Mouse (Mus musculus) ES-Bruce4 (cell line): ENCODE data around the gene Defb28. TPM values are rescaled to one million over a fixed set of nuclear protein-coding genes. Genes with fewer than 3 reads are reported as not detected.

ENCODE experiments used
- H3K27ac ChIP-seq: 2 replicates; pipeline ENCODE4 v1.5.1; 2012; ENCODE audit warnings: low read length, inconsistent platforms; ENCODE audit not compliant: insufficient read depth
- H3K27me3 ChIP-seq: 2 replicates; pipeline ENCODE4 v1.6.1; 2012; ENCODE audit warnings: mild to moderate bottlenecking, low read length, inconsistent platforms; ENCODE audit not compliant: control insufficient read depth, poor library complexity, insufficient read depth, severe bottlenecking
- H3K36me3 ChIP-seq: 2 replicates; pipeline ENCODE4 v1.6.1; 2012; ENCODE audit warnings: inconsistent platforms, mild to moderate bottlenecking, low read length, moderate library complexity; ENCODE audit not compliant: control insufficient read depth, poor library complexity, insufficient read depth, severe bottlenecking
- H3K4me1 ChIP-seq: one replicate; pipeline ENCODE4 v1.8.1; 2011; ENCODE audit warnings: low read length; ENCODE audit not compliant: control insufficient read depth, insufficient read depth
- H3K4me3 ChIP-seq: 2 replicates; pipeline ENCODE4 v1.5.1; 2011; ENCODE audit warnings: low read depth, mild to moderate bottlenecking, low read length
- H3K9ac ChIP-seq: 2 replicates; pipeline ENCODE4 v1.6.1; 2012; ENCODE audit warnings: low read depth, mild to moderate bottlenecking, inconsistent platforms; ENCODE audit not compliant: poor library complexity, severe bottlenecking
- H3K9me3 ChIP-seq: replicated peaks from 2 replicates; pipeline ENCODE4 v1.6.1; 2012; ENCODE audit warnings: mild to moderate bottlenecking, low read length, inconsistent platforms; ENCODE audit not compliant: control insufficient read depth, poor library complexity, insufficient read depth, severe bottlenecking
- CTCF ChIP-seq: IDR thresholded peaks from one replicate; pipeline ENCODE4 v1.8.1; 2011; ENCODE audit warnings: low read depth, low read length
- EP300 ChIP-seq: IDR thresholded peaks from 2 replicates; pipeline ENCODE4 v1.6.1; 2011; ENCODE audit warnings: low read depth, low read length; ENCODE audit not compliant: insufficient read depth
- POLR2A ChIP-seq: IDR thresholded peaks from one replicate; pipeline ENCODE4 v1.8.1; 2011; ENCODE audit warnings: low read length; ENCODE audit not compliant: insufficient read depth
- polyA plus RNA-seq: library from polyadenylated mRNA; stranded (reverse); fragments of >200 nt; gene quantifications from 2 replicates; pipeline ENCODE4 v1.2.4, GENCODE M21; 2011; ENCODE audit warnings: low read depth; ENCODE audit not compliant: missing spikeins, insufficient read depth, insufficient read length

The Defb28 gene
- polyA plus RNA-seq: not detected in 2 replicates

- peaks cover 5% of the 10 kb centered on the region; the same call in 1 of the 2 replicates for H3K9me3 ChIP-seq
- H3K9ac ChIP-seq: no peak within 1 kb of the TSS
- H3K4me3 ChIP-seq: no peak within 1 kb of the TSS
- H3K27ac ChIP-seq: no peak within 1 kb of the TSS
- H3K27me3 ChIP-seq: no peaks in the 10 kb centered on the region
- no peaks in the 10 kb centered on the region for H3K4me1 ChIP-seq
- TF ChIP-seq CTCF (no peak), EP300 (no peak), POLR2A (no peak)
- no peaks in the 10 kb centered on the region for H3K36me3 ChIP-seq
These were observed at the start of gene Defb28 for GRCm38 (mm10) chr2:152517981-152518380. Gene Defb28, plus strand, starts transcription at chr2:152518255.

GRCm38 (mm10) chr2:152470973-152471372 is 47.1 kb upstream of the Defb28 start:
- H3K4me3 ChIP-seq: no peak overlapping the region
- no peaks in the 10 kb centered on the region for H3K4me1 ChIP-seq
- no peaks in the 10 kb centered on the region for H3K36me3 ChIP-seq
- H3K9ac ChIP-seq: no peak overlapping the region
- no peak overlapping the region for H3K27ac ChIP-seq
- H3K27me3 ChIP-seq: no peaks in the 10 kb centered on the region
- no peaks in the 10 kb centered on the region for H3K9me3 ChIP-seq
- TF ChIP-seq POLR2A (no peak), EP300 (no peak), CTCF (peak; percentile 4)

- no peaks in the 10 kb centered on the region for H3K27me3 ChIP-seq
- H3K4me3 ChIP-seq: no peak overlapping the region
- H3K27ac ChIP-seq: no peak overlapping the region
- no peak overlapping the region for H3K9ac ChIP-seq
- no peaks in the 10 kb centered on the region for H3K36me3 ChIP-seq
- no peaks in the 10 kb centered on the region for H3K9me3 ChIP-seq
- H3K4me1 ChIP-seq: no peaks in the 10 kb centered on the region
- TF ChIP-seq POLR2A (no peak), EP300 (no peak), CTCF (no peak)
These were observed 45.6 kb upstream of the Defb28 start for GRCm38 (mm10) chr2:152472434-152472833.

- no peaks in the 10 kb centered on the region for H3K36me3 ChIP-seq
- no peaks in the 10 kb centered on the region for H3K9me3 ChIP-seq
- H3K4me3 ChIP-seq: no peak within 1 kb of the TSS
- H3K4me1 ChIP-seq: no peaks in the 10 kb centered on the region
- H3K9ac ChIP-seq: no peak within 1 kb of the TSS
- TF ChIP-seq POLR2A (no peak), EP300 (no peak), CTCF (no peak)
- H3K27ac ChIP-seq: no peak within 1 kb of the TSS
- no peaks in the 10 kb centered on the region for H3K27me3 ChIP-seq
These were observed 41.3 kb upstream of the Defb28 start, which contains the start of gene Defb20 for GRCm38 (mm10) chr2:152476763-152477162. Gene Defb20, plus strand, starts transcription at chr2:152477063.

- Histone ChIP-seq H3K27me3 (no peaks in the 10 kb centered on the region), H3K4me1 (no peaks in the 10 kb centered on the region), H3K27ac (no peak overlapping the region), H3K9me3 (no peaks in the 10 kb centered on the region), H3K4me3 (no peak overlapping the region), H3K9ac (no peak overlapping the region), H3K36me3 (no peaks in the 10 kb centered on the region)
- no peak for TF ChIP-seq EP300
- TF ChIP-seq POLR2A: no peak
- TF ChIP-seq CTCF: no peak
These were observed 37.2 kb upstream of the Defb28 start for GRCm38 (mm10) chr2:152480881-152481280.

- Histone ChIP-seq H3K9ac (no peak overlapping the region), H3K4me3 (no peak overlapping the region), H3K27me3 (no peaks in the 10 kb centered on the region), H3K36me3 (no peaks in the 10 kb centered on the region), H3K27ac (no peak overlapping the region), H3K9me3 (no peaks in the 10 kb centered on the region), H3K4me1 (no peaks in the 10 kb centered on the region)
- no peak for TF ChIP-seq POLR2A
- no peak for TF ChIP-seq EP300
- no peak for TF ChIP-seq CTCF
These were observed 36.3 kb upstream of the Defb28 start for GRCm38 (mm10) chr2:152481726-152482125.
